Mouse (Mus musculus): ENCODE data around the gene Adgrg5.
A peak's percentile ranks its signal among the peaks of the same experiment; 100 is the strongest.

Gene Adgrg5

GRCm38 (mm10) chr8:94917352-94917751 lies 6.1 kb upstream of the Adgrg5 start:
- peak; percentile 94 for DNase-seq (ENCODE audit: low spot score)

GRCm38 (mm10) chr8:94917851-94918495 lies 5.5 kb upstream of the Adgrg5 start, which contains the start of gene Ccdc102a:
TSS of gene Ccdc102a (minus strand) at chr8:94918098.
- peak; percentile 43 for DNase-seq (ENCODE audit: low spot score)

- DNase-seq (ENCODE audit: low spot score): no peak
These were observed 4.2 kb upstream of the Adgrg5 start for GRCm38 (mm10) chr8:94919256-94919655.

GRCm38 (mm10) chr8:94922176-94922575 lies 1.3 kb upstream of the Adgrg5 start:
- no peak for DNase-seq (ENCODE audit: low spot score)

- no peak for DNase-seq (ENCODE audit: low spot score)
These were observed 892 bp upstream of the Adgrg5 start for GRCm38 (mm10) chr8:94922602-94923001.

- no peak for DNase-seq (ENCODE audit: low spot score)
These were observed 4.7 kb downstream of the Adgrg5 start for GRCm38 (mm10) chr8:94928227-94928626.

GRCm38 (mm10) chr8:94933918-94934317 lies 10.4 kb downstream of the Adgrg5 start:
- no peak for DNase-seq (ENCODE audit: low spot score)

- DNase-seq (ENCODE audit: low spot score): no peak
These were observed 11.7 kb downstream of the Adgrg5 start for GRCm38 (mm10) chr8:94935172-94935571.

GRCm38 (mm10) chr8:94942566-94942965 lies 19.1 kb downstream of the Adgrg5 start:
- peak; percentile 27 for DNase-seq (ENCODE audit: low spot score)

- DNase-seq (ENCODE audit: low spot score): no peak
These were observed 21.7 kb downstream of the Adgrg5 start for GRCm38 (mm10) chr8:94945185-94945584.

- no peak for DNase-seq (ENCODE audit: low spot score)
These were observed 24.9 kb downstream of the Adgrg5 start for GRCm38 (mm10) chr8:94948421-94948820.

- no peak for DNase-seq (ENCODE audit: low spot score)
These were observed 25.5 kb downstream of the Adgrg5 start for GRCm38 (mm10) chr8:94949010-94949409.

- DNase-seq (ENCODE audit: low spot score): peak; percentile 71
These were observed 26.6 kb downstream of the Adgrg5 start for GRCm38 (mm10) chr8:94950046-94950445.

- no peak for DNase-seq (ENCODE audit: low spot score)
These were observed 27.0 kb downstream of the Adgrg5 start for GRCm38 (mm10) chr8:94950458-94950857.

GRCm38 (mm10) chr8:94952086-94952485 lies 28.6 kb downstream of the Adgrg5 start:
- DNase-seq (ENCODE audit: low spot score): no peak

GRCm38 (mm10) chr8:94953624-94954367 lies 30.3 kb downstream of the Adgrg5 start:
- no peak for DNase-seq (ENCODE audit: low spot score)

- no peak for DNase-seq (ENCODE audit: low spot score)
These were observed 30.9 kb downstream of the Adgrg5 start for GRCm38 (mm10) chr8:94954368-94954737.

- no peak for DNase-seq (ENCODE audit: low spot score)
These were observed 31.6 kb downstream of the Adgrg5 start for GRCm38 (mm10) chr8:94954921-94955758.

- DNase-seq (ENCODE audit: low spot score): no peak
These were observed 32.6 kb downstream of the Adgrg5 start for GRCm38 (mm10) chr8:94956078-94956574.

- DNase-seq (ENCODE audit: low spot score): no peak
These were observed 38.7 kb downstream of the Adgrg5 start for GRCm38 (mm10) chr8:94962201-94962600.

- DNase-seq (ENCODE audit: low spot score): no peak
These were observed 41.3 kb downstream of the Adgrg5 start for GRCm38 (mm10) chr8:94964828-94965227.

- DNase-seq (ENCODE audit: low spot score): no peak
These were observed 43.1 kb downstream of the Adgrg5 start for GRCm38 (mm10) chr8:94966578-94966977.
